Mouse (Mus musculus) heart, postnatal 0 days (tissue): ENCODE data around the gene Atp2c2.

ENCODE experiments used
- CTCF ChIP-seq: IDR thresholded peaks from 2 replicates; pipeline ENCODE4 v1.5.1; 2016; ENCODE audit warnings: antibody characterized with exemption, control low read depth, low read depth
- EP300 ChIP-seq: IDR thresholded peaks from 2 replicates; pipeline ENCODE4 v1.6.1; 2016; ENCODE audit warnings: antibody characterized with exemption, low read depth

DNA sequence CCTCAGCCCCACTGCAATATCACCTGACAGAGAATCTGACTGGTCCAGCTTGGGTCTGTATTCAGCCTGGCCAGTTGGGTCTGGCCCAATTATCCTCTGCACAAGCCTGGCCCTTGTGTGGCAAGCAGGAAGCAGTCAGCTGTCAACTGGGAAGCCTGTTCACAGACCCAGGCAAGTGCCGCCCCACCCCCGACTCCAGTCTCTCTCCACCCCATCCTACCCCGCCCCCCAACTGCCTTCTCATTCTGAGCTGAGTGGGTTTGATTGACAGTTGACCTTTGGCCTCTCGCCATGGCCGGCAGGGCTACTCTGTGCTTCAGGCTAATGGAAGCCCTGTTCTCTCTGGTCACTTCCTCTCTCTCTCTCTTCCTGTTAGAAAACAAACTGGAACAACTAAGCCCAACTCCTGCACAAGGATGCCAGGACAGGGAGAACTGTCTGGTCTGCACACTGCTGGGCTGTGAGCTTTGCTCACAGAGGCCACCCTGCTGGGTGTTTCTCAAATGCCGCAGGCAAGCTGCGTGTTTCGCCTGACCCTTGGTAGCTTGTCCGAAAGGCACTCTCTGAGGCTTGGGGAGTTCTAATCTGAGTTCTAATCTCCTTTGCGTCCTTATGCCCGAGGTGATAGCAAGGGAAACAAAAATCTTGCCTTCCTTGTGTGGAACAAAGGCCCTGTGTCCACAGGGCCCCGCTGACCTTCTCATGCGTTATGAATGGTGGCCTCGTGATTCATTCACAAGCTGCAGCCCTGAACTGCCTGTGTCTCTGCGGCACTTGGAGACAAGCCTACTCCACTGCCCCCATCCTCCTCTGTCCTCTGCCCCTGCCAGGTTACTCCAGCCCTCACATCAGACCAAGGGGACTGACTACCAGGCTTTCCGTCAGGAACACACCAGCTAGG lies 92.2 kb downstream of the Atp2c2 start:
- TF ChIP-seq CTCF (no peak), EP300 (no peak)
